Mouse (Mus musculus): Measurements from ENCODE around the gene Lbhd2. TPM values are rescaled to one million over a fixed set of nuclear protein-coding genes. Genes with fewer than 3 reads are reported as not detected.

The Lbhd2 gene
- polyA plus RNA-seq, 1 experiment, result 0.46 TPM

GRCm38 (mm10) chr12:111434164-111434744 lies 27.6 kb downstream of the Lbhd2 start:
- no peak for TF ChIP-seq POLR2A (IDR thresholded peaks at IDR 0.05; ENCODE audit: borderline replicate concordance, extremely low read depth, insufficient read depth, insufficient read length, poor library complexity, severe bottlenecking)
- TF ChIP-seq CTCF (IDR thresholded peaks at IDR 0.05; ENCODE audit: borderline replicate concordance, extremely low read depth, insufficient read depth, insufficient read length), result no peak
- DNase-seq (ENCODE audit: low read depth), result peak; percentile 88

GRCm38 (mm10) chr12:111434745-111435327 lies 28.2 kb downstream of the Lbhd2 start:
- TF ChIP-seq CTCF (IDR thresholded peaks at IDR 0.05; ENCODE audit: borderline replicate concordance, extremely low read depth, insufficient read depth, insufficient read length), result no peak
- TF ChIP-seq POLR2A (IDR thresholded peaks at IDR 0.05; ENCODE audit: borderline replicate concordance, extremely low read depth, insufficient read depth, insufficient read length, poor library complexity, severe bottlenecking), result no peak
- no peak for DNase-seq (ENCODE audit: low read depth)

- DNase-seq (ENCODE audit: low read depth), result no peak
- TF ChIP-seq POLR2A (IDR thresholded peaks at IDR 0.05; ENCODE audit: borderline replicate concordance, extremely low read depth, insufficient read depth, insufficient read length, poor library complexity, severe bottlenecking) (no peak), CTCF (IDR thresholded peaks at IDR 0.05; ENCODE audit: borderline replicate concordance, extremely low read depth, insufficient read depth, insufficient read length) (no peak)
Measured at GRCm38 (mm10) chr12:111436170-111436569, 29.6 kb downstream of the Lbhd2 start.

- DNase-seq (ENCODE audit: low read depth), result no peak
- TF ChIP-seq CTCF (IDR thresholded peaks at IDR 0.05; ENCODE audit: borderline replicate concordance, extremely low read depth, insufficient read depth, insufficient read length) (no peak), POLR2A (IDR thresholded peaks at IDR 0.05; ENCODE audit: borderline replicate concordance, extremely low read depth, insufficient read depth, insufficient read length, poor library complexity, severe bottlenecking) (no peak)
Measured at GRCm38 (mm10) chr12:111436640-111437039, 30.0 kb downstream of the Lbhd2 start.

- TF ChIP-seq CTCF (IDR thresholded peaks at IDR 0.05; ENCODE audit: borderline replicate concordance, extremely low read depth, insufficient read depth, insufficient read length) (no peak), POLR2A (IDR thresholded peaks at IDR 0.05; ENCODE audit: borderline replicate concordance, extremely low read depth, insufficient read depth, insufficient read length, poor library complexity, severe bottlenecking) (no peak)
- no peak for DNase-seq (ENCODE audit: low read depth)
Measured at GRCm38 (mm10) chr12:111437222-111437900, 30.8 kb downstream of the Lbhd2 start.

GRCm38 (mm10) chr12:111438850-111439249 lies 32.2 kb downstream of the Lbhd2 start:
- TF ChIP-seq CTCF (IDR thresholded peaks at IDR 0.05; ENCODE audit: borderline replicate concordance, extremely low read depth, insufficient read depth, insufficient read length), result no peak
- TF ChIP-seq POLR2A (IDR thresholded peaks at IDR 0.05; ENCODE audit: borderline replicate concordance, extremely low read depth, insufficient read depth, insufficient read length, poor library complexity, severe bottlenecking), result no peak
- no peak for DNase-seq (ENCODE audit: low read depth)

- TF ChIP-seq POLR2A (IDR thresholded peaks at IDR 0.05; ENCODE audit: borderline replicate concordance, extremely low read depth, insufficient read depth, insufficient read length, poor library complexity, severe bottlenecking) (no peak), CTCF (IDR thresholded peaks at IDR 0.05; ENCODE audit: borderline replicate concordance, extremely low read depth, insufficient read depth, insufficient read length) (no peak)
- DNase-seq (ENCODE audit: low read depth), result no peak
Measured at GRCm38 (mm10) chr12:111440701-111441373, 34.2 kb downstream of the Lbhd2 start.

GRCm38 (mm10) chr12:111441523-111441922 lies 34.9 kb downstream of the Lbhd2 start:
- no peak for TF ChIP-seq POLR2A (IDR thresholded peaks at IDR 0.05; ENCODE audit: borderline replicate concordance, extremely low read depth, insufficient read depth, insufficient read length, poor library complexity, severe bottlenecking)
- no peak for TF ChIP-seq CTCF (IDR thresholded peaks at IDR 0.05; ENCODE audit: borderline replicate concordance, extremely low read depth, insufficient read depth, insufficient read length)
- no peak for DNase-seq (ENCODE audit: low read depth)

GRCm38 (mm10) chr12:111442309-111443010 lies 35.9 kb downstream of the Lbhd2 start, which contains the start of gene Tnfaip2:
TSS of gene Tnfaip2 (plus strand) at chr12:111442469.
- TF ChIP-seq CTCF (IDR thresholded peaks at IDR 0.05; ENCODE audit: borderline replicate concordance, extremely low read depth, insufficient read depth, insufficient read length), result no peak
- TF ChIP-seq POLR2A (IDR thresholded peaks at IDR 0.05; ENCODE audit: borderline replicate concordance, extremely low read depth, insufficient read depth, insufficient read length, poor library complexity, severe bottlenecking), result no peak
- peak; percentile 62 for DNase-seq (ENCODE audit: low read depth)

GRCm38 (mm10) chr12:111443011-111443870 lies 36.6 kb downstream of the Lbhd2 start:
- TF ChIP-seq POLR2A (IDR thresholded peaks at IDR 0.05; ENCODE audit: borderline replicate concordance, extremely low read depth, insufficient read depth, insufficient read length, poor library complexity, severe bottlenecking) (no peak), CTCF (IDR thresholded peaks at IDR 0.05; ENCODE audit: borderline replicate concordance, extremely low read depth, insufficient read depth, insufficient read length) (no peak)
- DNase-seq (ENCODE audit: low read depth), result no peak
